In the genomic region with DNA sequence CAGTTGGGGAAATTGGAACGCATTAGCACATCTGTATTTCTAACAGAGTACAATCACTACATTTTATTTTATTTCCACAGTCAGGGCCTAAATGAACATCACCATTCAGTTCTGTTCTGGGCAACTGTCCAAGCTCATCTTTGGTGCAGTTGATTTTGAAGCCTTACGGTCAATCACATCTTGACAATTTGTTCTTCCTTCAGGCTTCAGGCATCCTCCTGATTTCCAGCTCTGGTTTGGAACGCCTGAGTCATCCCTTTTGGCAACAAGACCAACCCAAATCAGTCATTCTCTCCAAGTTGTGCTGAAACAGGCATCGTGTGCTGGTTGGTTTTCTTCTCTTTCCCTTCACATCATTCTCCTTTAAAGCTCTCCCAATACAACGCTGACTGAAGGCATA, we compare ENCODE assay signal across 16 mouse cellular contexts.
DNase-seq lines count a peak whose midpoint lies in the region; ATAC-seq lines count a peak whose summit lies in the region.
"Had no signal": no experiment of that assay in that cellular context is flagged by ENCODE, and none has a peak within 500 bp of the region (broad histone marks: within the 10 kb centered on the region; RNA-seq: fewer than 3 reads in every experiment).

No protein-coding gene starts in this region.

- no peaks in the 10 kb centered on the region for H3K9me3 ChIP-seq in forebrain, embryonic 12.5 days
- H3K9me3 ChIP-seq: embryonic facial prominence, embryonic 13.5 days; intestine, embryonic 15.5 days; limb, embryonic 13.5 days; lung, embryonic 15.5 days; midbrain, embryonic 10.5 days had no signal

- H3K27ac ChIP-seq in forebrain, embryonic 12.5 days: no peak overlapping the region
- H3K27ac ChIP-seq: embryonic facial prominence, embryonic 13.5 days; intestine, embryonic 15.5 days; limb, embryonic 13.5 days; lung, embryonic 15.5 days; midbrain, embryonic 10.5 days had no signal

- WGBS in forebrain, embryonic 12.5 days: 84% methylated on average over 5 of the region's 5 CpGs

- H3K27me3 ChIP-seq in forebrain, embryonic 12.5 days: no peaks in the 10 kb centered on the region
- H3K27me3 ChIP-seq: intestine, embryonic 15.5 days; lung, embryonic 15.5 days had no signal

- no peak overlapping the region for H3K4me3 ChIP-seq in forebrain, embryonic 12.5 days (replicated peaks)
- H3K4me3 ChIP-seq: embryonic facial prominence, embryonic 13.5 days; intestine, embryonic 15.5 days; limb, embryonic 13.5 days; lung, embryonic 15.5 days; midbrain, embryonic 10.5 days had no signal

- no peak for ATAC-seq in forebrain, embryonic 12.5 days (ENCODE audit: low FRiP score)
- ATAC-seq: forebrain, postnatal 0 days; intestine, embryonic 15.5 days had no signal

- no peaks in the 10 kb centered on the region for H3K4me1 ChIP-seq in forebrain, embryonic 12.5 days
- H3K4me1 ChIP-seq: intestine, embryonic 15.5 days; limb, embryonic 13.5 days; lung, embryonic 15.5 days; midbrain, embryonic 10.5 days had no signal

- no peak overlapping the region for H3K9ac ChIP-seq in forebrain, embryonic 12.5 days
- H3K9ac ChIP-seq: embryonic facial prominence, embryonic 13.5 days; forebrain, postnatal 0 days; intestine, embryonic 15.5 days; limb, embryonic 13.5 days; lung, embryonic 15.5 days had no signal

- no peaks in the 10 kb centered on the region for H3K36me3 ChIP-seq in forebrain, embryonic 12.5 days (replicated peaks)
- H3K36me3 ChIP-seq: embryonic facial prominence, embryonic 13.5 days; intestine, embryonic 15.5 days; limb, embryonic 13.5 days; lung, embryonic 15.5 days; midbrain, embryonic 10.5 days had no signal

- no peak overlapping the region for H3K4me2 ChIP-seq in forebrain, embryonic 12.5 days
- H3K4me2 ChIP-seq: embryonic facial prominence, embryonic 13.5 days; intestine, embryonic 15.5 days; limb, embryonic 13.5 days; lung, embryonic 15.5 days had no signal

- peak; percentile 29 to 40 for DNase-seq in cerebellum, postnatal 10 days
- no peak for DNase-seq in cerebellum, postnatal 25 days
- peak; percentile 25 to 49 for DNase-seq in layer of hippocampus, adult 18-20 months (ENCODE audit: low spot score in 2 of 2)
- no peak for DNase-seq in layer of hippocampus, postnatal 10 days (ENCODE audit: low spot score in 2 of 2)
- DNase-seq in right cerebral cortex, adult 2 months (ENCODE audit: low spot score in 2 of 2): peak; percentile 8 to 20
- DNase-seq in right cerebral cortex, postnatal 4 days: no peak
- no peak for DNase-seq in adrenal gland, postnatal 10 days
- DNase-seq: cerebellum, adult 9-10 months; forebrain, postnatal 0 days; kidney, postnatal 10 days had no signal

Comparison
In these comparisons a context has a peak if more than half of its experiments do, and no peak if none do; other contexts are left out.
1. DNase-seq: peak in cerebellum, postnatal 10 days (2 of 2), layer of hippocampus, adult 18-20 months (2 of 2) and right cerebral cortex, adult 2 months (2 of 2); none in cerebellum, postnatal 25 days (0 of 2), layer of hippocampus, postnatal 10 days (0 of 2), right cerebral cortex, postnatal 4 days (single experiment) and adrenal gland, postnatal 10 days (single experiment).